Mouse (Mus musculus) liver, adult 2 months (tissue): ENCODE measurements at regions not wholly inside any gene's neighbourhood (a gene's known extent, or its start where the extent isn't known, plus 50 kb on each side); places are given as distances from the start of the nearest gene placed in this dataset.
A peak's percentile ranks its signal among the peaks of the same experiment; 100 is the strongest.

ENCODE experiments used
- DNase-seq: peaks from one replicate; pipeline ENCODE4 v3.0.0-alpha.2; 2011; ENCODE audit warnings: low read depth, low spot score; ENCODE audit errors: extremely low read depth
- H3K27ac ChIP-seq: fragments of 200-500 bp; replicated peaks from 2 replicates; pipeline ENCODE4 v1.5.1; 2012; ENCODE audit warnings: low read depth, mild to moderate bottlenecking, control low read depth, inconsistent platforms, low read length; ENCODE audit not compliant: insufficient read depth
- H3K27me3 ChIP-seq: fragments of 200-500 bp; 2 replicates; pipeline ENCODE4 v1.6.1; 2012; ENCODE audit warnings: mild to moderate bottlenecking, moderate library complexity, low read length, inconsistent platforms; ENCODE audit not compliant: control insufficient read depth, insufficient read depth
- H3K36me3 ChIP-seq: fragments of 200-500 bp; 2 replicates; pipeline ENCODE4 v1.6.1; 2012; ENCODE audit warnings: low read length, inconsistent platforms; ENCODE audit not compliant: control insufficient read depth, insufficient read depth
- H3K4me1 ChIP-seq: fragments of 200-500 bp; 2 replicates; pipeline ENCODE4 v1.6.1; 2011; ENCODE audit warnings: low read length; ENCODE audit not compliant: control insufficient read depth, insufficient read depth
- H3K4me3 ChIP-seq: fragments of 200-500 bp; 2 replicates; pipeline ENCODE4 v1.5.1; 2011; ENCODE audit warnings: low read depth, mild to moderate bottlenecking, control low read depth, low read length, moderate library complexity; ENCODE audit not compliant: insufficient read depth
- H3K79me2 ChIP-seq: fragments of 200-500 bp; 2 replicates; pipeline ENCODE4 v1.6.1; 2012; ENCODE audit warnings: inconsistent platforms, mild to moderate bottlenecking, low read length, moderate library complexity; ENCODE audit not compliant: control insufficient read depth, insufficient read depth
- H3K9ac ChIP-seq: fragments of 200-500 bp; 2 replicates; pipeline ENCODE4 v1.6.1; 2012; ENCODE audit warnings: low read depth, mild to moderate bottlenecking, control low read depth, inconsistent platforms, low read length
- CTCF ChIP-seq: fragments of 200-500 bp; IDR thresholded peaks from 2 replicates; pipeline ENCODE4 v1.5.1; 2011; ENCODE audit warnings: low read depth, low read length, control low read depth
- POLR2A ChIP-seq: fragments of 200-500 bp; IDR thresholded peaks from 2 replicates; pipeline ENCODE4 v1.6.1; 2011; ENCODE audit warnings: low read length, control low read depth; ENCODE audit not compliant: insufficient read depth; ENCODE audit errors: extremely low read depth
- WGBS: fragments of 180-500 bp; shearing (Covaris S2); methylation state at CpG from one replicate; pipeline ENCODE4 v1.1.7; 2018; 5-methylcytosine and 5-hydroxymethylcytosine counted together

DNA sequence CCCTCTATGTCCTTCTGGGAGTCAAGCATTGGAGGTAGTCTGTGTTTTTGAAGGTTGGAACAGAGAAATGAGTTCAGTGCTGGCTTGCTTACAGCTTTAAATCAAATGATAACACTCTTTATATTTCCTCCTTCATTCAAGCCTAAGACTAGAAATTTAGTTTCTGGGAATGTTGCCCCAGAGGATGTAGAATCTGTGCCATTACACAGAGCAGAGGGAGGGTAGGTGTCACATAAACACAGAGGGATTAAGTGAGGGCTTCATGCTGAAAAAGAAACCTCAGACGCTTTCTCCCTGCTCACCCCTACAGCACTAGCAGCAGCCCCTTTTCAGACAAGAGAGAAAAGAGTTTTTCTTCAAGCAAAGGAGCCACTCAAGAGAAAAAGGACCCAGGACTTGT lies 232.9 kb downstream of the 9330182O14Rik start:
- Histone ChIP-seq H3K4me3 (no peak overlapping the region), H3K4me1 (no peaks in the 10 kb centered on the region; the same call in 1 of the 2 replicates), H3K27me3 (no peaks in the 10 kb centered on the region), H3K79me2 (no peaks in the 10 kb centered on the region), H3K36me3 (no peaks in the 10 kb centered on the region), H3K9ac (no peak overlapping the region), H3K27ac (no peak overlapping the region)
- WGBS = 71% methylated on average over 1 of the region's 1 CpGs
- DNase-seq = no peak
- TF ChIP-seq CTCF = no peak
- no peak for TF ChIP-seq POLR2A

- no peak overlapping the region for H3K4me3 ChIP-seq
- no peaks in the 10 kb centered on the region; the same call in 1 of the 2 replicates for H3K4me1 ChIP-seq
- H3K27ac ChIP-seq = no peak overlapping the region
- H3K36me3 ChIP-seq = no peaks in the 10 kb centered on the region
- no peak overlapping the region for H3K9ac ChIP-seq
- H3K79me2 ChIP-seq = no peaks in the 10 kb centered on the region
- no peaks in the 10 kb centered on the region for H3K27me3 ChIP-seq
- TF ChIP-seq POLR2A = no peak
- no peak for TF ChIP-seq CTCF
- no peak for DNase-seq
- WGBS = 66% methylated on average over 3 of the region's 3 CpGs
Measured at GRCm38 (mm10) chr15:40368746-40369145, 234.6 kb downstream of the 9330182O14Rik start.

DNA sequence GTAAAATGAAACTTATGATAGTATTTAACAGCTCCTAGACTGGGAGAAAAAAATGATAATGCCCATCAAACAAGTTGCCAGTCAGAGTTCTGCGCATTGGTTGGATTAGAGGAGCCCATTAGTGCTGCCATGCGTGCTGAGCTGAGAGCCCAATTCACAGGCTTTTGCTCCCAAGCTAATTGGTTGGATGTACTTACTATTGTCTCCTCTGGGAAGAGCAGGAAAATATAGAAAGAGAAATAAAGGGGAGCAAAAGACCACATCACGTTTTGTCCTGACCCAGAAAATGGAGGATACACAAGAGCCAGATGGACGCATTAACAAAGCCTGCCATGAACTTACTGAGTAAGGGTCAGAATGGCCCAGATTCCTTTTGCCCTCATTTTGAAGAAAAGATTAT lies 237.3 kb downstream of the 9330182O14Rik start:
- Histone ChIP-seq H3K9ac (no peak overlapping the region), H3K36me3 (no peaks in the 10 kb centered on the region), H3K79me2 (no peaks in the 10 kb centered on the region), H3K4me1 (no peaks in the 10 kb centered on the region), H3K4me3 (no peak overlapping the region), H3K27ac (no peak overlapping the region), H3K27me3 (no peaks in the 10 kb centered on the region)
- 92% methylated on average over 4 of the region's 4 CpGs for WGBS
- TF ChIP-seq POLR2A (no peak), CTCF (no peak)
- no peak for DNase-seq

GRCm38 (mm10) chr15:40386526-40386925 lies 252.4 kb downstream of the 9330182O14Rik start:
- no peak for TF ChIP-seq CTCF
- no peak for TF ChIP-seq POLR2A
- DNase-seq = no peak
- WGBS = 84% methylated on average over 2 of the region's 2 CpGs

DNA sequence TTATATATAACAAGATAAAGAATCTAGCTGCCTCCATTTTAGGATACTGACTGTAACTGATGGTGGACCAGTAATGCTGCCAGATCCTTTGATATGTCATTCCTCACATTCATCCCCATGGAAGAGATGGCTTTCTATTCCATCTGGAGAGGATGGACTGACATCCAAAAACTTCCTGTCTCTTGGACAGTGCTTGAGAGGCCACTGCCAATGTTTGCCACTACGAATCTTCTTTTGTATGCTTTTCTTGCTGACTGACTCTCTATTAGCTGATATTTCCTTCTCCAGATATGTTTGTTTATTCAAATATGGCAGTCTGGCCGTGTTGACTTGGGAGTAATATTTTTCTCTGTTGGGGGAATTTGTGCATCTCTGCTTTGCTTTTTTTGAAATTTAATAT lies 253.6 kb downstream of the 9330182O14Rik start:
- Histone ChIP-seq H3K79me2 (no peaks in the 10 kb centered on the region), H3K36me3 (no peaks in the 10 kb centered on the region), H3K4me1 (no peaks in the 10 kb centered on the region), H3K27me3 (no peaks in the 10 kb centered on the region), H3K4me3 (no peak overlapping the region), H3K9ac (no peak overlapping the region), H3K27ac (no peak overlapping the region)
- WGBS = 66% methylated on average over 2 of the region's 2 CpGs
- DNase-seq = peak; percentile 3
- TF ChIP-seq POLR2A = no peak
- no peak for TF ChIP-seq CTCF

More at GRCm38 (mm10) chr15:40386526-40386925, 252.4 kb downstream of the 9330182O14Rik start:
- no peaks in the 10 kb centered on the region for H3K79me2 ChIP-seq
- H3K4me3 ChIP-seq = no peak overlapping the region
- H3K4me1 ChIP-seq = no peaks in the 10 kb centered on the region
- no peak overlapping the region for H3K9ac ChIP-seq
- no peak overlapping the region for H3K27ac ChIP-seq
- H3K36me3 ChIP-seq = no peaks in the 10 kb centered on the region
- H3K27me3 ChIP-seq = no peaks in the 10 kb centered on the region

DNA sequence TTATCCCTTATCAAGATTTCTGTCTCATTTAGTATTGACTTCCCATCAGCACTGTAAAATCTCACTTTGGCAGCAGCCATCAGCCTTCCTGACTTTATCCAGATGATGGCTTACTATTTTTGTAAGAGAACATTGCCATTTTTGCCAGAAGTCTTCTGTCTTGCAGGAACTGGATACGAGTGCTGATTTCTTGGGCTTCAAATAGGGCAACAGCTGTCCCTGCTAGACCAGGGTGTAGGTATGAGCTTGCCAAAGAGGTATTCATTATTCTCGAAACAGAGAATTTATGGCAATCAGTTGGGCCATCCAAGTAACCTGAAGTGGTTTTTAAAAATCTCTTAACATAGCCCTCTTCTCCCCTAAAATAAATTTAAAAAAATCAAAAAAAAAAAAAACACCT lies 254.6 kb downstream of the 9330182O14Rik start:
- Histone ChIP-seq H3K27ac (no peak overlapping the region), H3K79me2 (no peaks in the 10 kb centered on the region), H3K27me3 (no peaks in the 10 kb centered on the region), H3K4me3 (no peak overlapping the region), H3K36me3 (no peaks in the 10 kb centered on the region), H3K4me1 (no peaks in the 10 kb centered on the region), H3K9ac (no peak overlapping the region)
- DNase-seq = no peak
- TF ChIP-seq CTCF (no peak), POLR2A (no peak)
- WGBS = 85% methylated on average over 2 of the region's 2 CpGs
